ENCODE assay signal across 8 mouse cellular contexts in genomic region chr11:114667932-114668285, GRCm38 (mm10). TPM values are rescaled to one million over a fixed set of nuclear protein-coding genes. Genes with fewer than 3 reads are reported as not detected.
A peak's percentile ranks its signal among the peaks of the same experiment; 100 is the strongest.
DNase-seq lines count a peak whose midpoint lies in the region; ATAC-seq and TF ChIP-seq lines count a peak whose summit lies in the region.
"Not testable (repeated sequence)": the region's sequence is repeated elsewhere in the genome, so short reads cannot be mapped to it uniquely, and the experiment has no call there.

No protein-coding gene starts in this region.

- not testable (repeated sequence) for H3K27me3 ChIP-seq in heart, postnatal 0 days (ENCODE audit: control insufficient read depth, insufficient read depth, low read length); lung, embryonic 14.5 days (ENCODE audit: insufficient read depth, low read length)

- ATAC-seq in heart, postnatal 0 days (ENCODE audit: insufficient read depth, low read depth) = not testable (repeated sequence)
- ATAC-seq in lung, embryonic 14.5 days (ENCODE audit: insufficient read depth) = peak; percentile 18; the same call in 1 of the 2 replicates

- TF ChIP-seq CTCF in cortical plate, adult 2 months (IDR thresholded peaks at IDR 0.05; ENCODE audit: extremely low read depth, insufficient read depth, low read length) = peak; percentile 30; the same call in 1 of the 2 replicates
- peak; percentile 35 for TF ChIP-seq CTCF in heart, postnatal 0 days (IDR thresholded peaks at IDR 0.05; ENCODE audit: low read depth)
- peak; percentile 42 for TF ChIP-seq CTCF in lung, embryonic 14.5 days (IDR thresholded peaks at IDR 0.05; ENCODE audit: low read depth)

- DNase-seq in CD4-positive helper T cell, adult 2 months (ENCODE audit: low read depth, low spot score) = peak; percentile 67
- peak; percentile 43 for DNase-seq in adrenal gland, postnatal 14 days
- DNase-seq in heart, postnatal 0 days (ENCODE audit: low spot score) = not testable (repeated sequence)
- DNase-seq in layer of hippocampus, adult 11-12 months (ENCODE audit: low spot score) = peak; percentile 62
- peak; percentile 59 for DNase-seq in lung, embryonic 14.5 days
- DNase-seq in naive thymus-derived CD4-positive, alpha-beta T cell, adult 2 months (ENCODE audit: low read depth) = peak; percentile 71
- DNase-seq in thymus, postnatal 0 days (ENCODE audit: low spot score) = peak; percentile 36

- H3K9ac ChIP-seq in heart, postnatal 0 days (replicated peaks; ENCODE audit: low read depth, low read length); lung, embryonic 14.5 days: not testable (repeated sequence)

- not testable (repeated sequence) for H3K4me1 ChIP-seq in cortical plate, adult 2 months (ENCODE audit: control insufficient read depth, insufficient read depth, low read length)
- peaks cover 18% of the 10 kb centered on the region for H3K4me1 ChIP-seq in heart, postnatal 0 days (ENCODE audit: control insufficient read depth, insufficient read depth)
- H3K4me1 ChIP-seq in lung, embryonic 14.5 days (ENCODE audit: insufficient read depth) = peaks cover 12% of the 10 kb centered on the region; the same call in 1 of the 2 replicates

- H3K4me2 ChIP-seq in heart, postnatal 0 days (ENCODE audit: low read depth, low read length); lung, embryonic 14.5 days: not testable (repeated sequence)

- peaks cover 26% of the 10 kb centered on the region for H3K36me3 ChIP-seq in heart, postnatal 0 days (replicated peaks; ENCODE audit: control insufficient read depth, insufficient read depth, low read length)
- H3K36me3 ChIP-seq in lung, embryonic 14.5 days (ENCODE audit: insufficient read depth) = peaks cover 37% of the 10 kb centered on the region

- TF ChIP-seq POLR2A in cortical plate, adult 2 months (IDR thresholded peaks at IDR 0.05; ENCODE audit: extremely low read depth, insufficient read depth, low read length) = not testable (repeated sequence)

- H3K9me3 ChIP-seq in heart, postnatal 0 days (replicated peaks; ENCODE audit: control insufficient read depth, low read length); lung, embryonic 14.5 days (ENCODE audit: low read depth, low read length): not testable (repeated sequence)

- H3K27ac ChIP-seq in cortical plate, adult 2 months (ENCODE audit: insufficient read depth, low read length); heart, postnatal 0 days (ENCODE audit: low read depth); lung, embryonic 14.5 days (ENCODE audit: low read depth): not testable (repeated sequence)

- H3K4me3 ChIP-seq in cortical plate, adult 2 months (ENCODE audit: insufficient read depth, low read length); heart, postnatal 0 days (ENCODE audit: low read depth, low read length); lung, embryonic 14.5 days (ENCODE audit: low read depth, low read length): not testable (repeated sequence)

- WGBS in heart, postnatal 0 days = 17% methylated on average over 11 of the region's 11 CpGs
- WGBS in lung, embryonic 14.5 days = 23% methylated on average over 11 of the region's 11 CpGs

- TF ChIP-seq EP300 in heart, postnatal 0 days (IDR thresholded peaks at IDR 0.05; ENCODE audit: low read depth) = not testable (repeated sequence)

RNA-seq across cellular contexts. Expression of gene Rpl38, which starts 0.4 kb away (rescaled TPM):
- 1,048 and 1,188 TPM in 2 replicates for total RNA-seq in adrenal gland, postnatal 14 days (2021)
- 1,795 and 1,828 TPM in 2 replicates for polyA plus RNA-seq in cortical plate, adult 2 months (2012; rRNA removed)
- 331 and 650 TPM in 2 replicates for total RNA-seq in heart, postnatal 0 days (2014; rRNA removed; ENCODE audit: low replicate concordance)
- polyA plus RNA-seq in heart, postnatal 0 days (2015; fragmentation: Nextera tagmentation; extraction: Ambion mirVana) = 773 and 797 TPM in 2 replicates
- polyA plus RNA-seq in lung, embryonic 14.5 days (2014; fragmentation: Nextera tagmentation; extraction: Ambion mirVana) = 978 and 1,085 TPM in 2 replicates
- polyA plus RNA-seq in thymus, postnatal 0 days (2015; fragmentation: Nextera tagmentation; extraction: Ambion mirVana) = 1,685 and 1,731 TPM in 2 replicates

RNA-seq across cellular contexts. Expression of gene Ttyh2, which starts 7.3 kb away (rescaled TPM):
- total RNA-seq in adrenal gland, postnatal 14 days (2021) = 61.7 and 64.7 TPM in 2 replicates
- polyA plus RNA-seq in cortical plate, adult 2 months (2012; rRNA removed) = 29.1 and 33.1 TPM in 2 replicates
- 12.4 and 17.6 TPM in 2 replicates for total RNA-seq in heart, postnatal 0 days (2014; rRNA removed; ENCODE audit: low replicate concordance)
- polyA plus RNA-seq in heart, postnatal 0 days (2015; fragmentation: Nextera tagmentation; extraction: Ambion mirVana) = 10.5 and 11.8 TPM in 2 replicates
- polyA plus RNA-seq in lung, embryonic 14.5 days (2014; fragmentation: Nextera tagmentation; extraction: Ambion mirVana) = 12.1 and 13.1 TPM in 2 replicates
- polyA plus RNA-seq in thymus, postnatal 0 days (2015; fragmentation: Nextera tagmentation; extraction: Ambion mirVana) = 11.1 and 12.2 TPM in 2 replicates

RNA-seq across cellular contexts. Expression of gene Dnaic2, which starts 59.3 kb away (rescaled TPM):
- 0.44 and 0.64 TPM in 2 replicates for total RNA-seq in adrenal gland, postnatal 14 days (2021)
- 2.0 and 2.9 TPM in 2 replicates for polyA plus RNA-seq in cortical plate, adult 2 months (2012; rRNA removed)
- total RNA-seq in heart, postnatal 0 days (2014; rRNA removed; ENCODE audit: low replicate concordance) = not detected in 2 replicates
- 0.33 and 0.75 TPM in 2 replicates for polyA plus RNA-seq in heart, postnatal 0 days (2015; fragmentation: Nextera tagmentation; extraction: Ambion mirVana)
- polyA plus RNA-seq in lung, embryonic 14.5 days (2014; fragmentation: Nextera tagmentation; extraction: Ambion mirVana) = 0.16 and 0.85 TPM in 2 replicates
- 0.94 and 1.1 TPM in 2 replicates for polyA plus RNA-seq in thymus, postnatal 0 days (2015; fragmentation: Nextera tagmentation; extraction: Ambion mirVana)
